Mouse (Mus musculus): Measurements from ENCODE around the gene 6820408C15Rik. TPM values are rescaled to one million over a fixed set of nuclear protein-coding genes. Genes with fewer than 3 reads are reported as not detected.

6820408C15Rik gene
- total RNA-seq (2023): not detected

GRCm38 (mm10) chr2:152415287-152415686, at the start of gene 6820408C15Rik:
Gene 6820408C15Rik, plus strand, starts transcription at chr2:152415587.

GRCm38 (mm10) chr2:152376345-152376741, 39.0 kb upstream of the 6820408C15Rik start, which contains the start of gene Nrsn2:
Gene Nrsn2, minus strand, starts transcription at chr2:152376638.

GRCm38 (mm10) chr2:152397680-152398435, 17.5 kb upstream of the 6820408C15Rik start, which contains the start of gene Sox12:
Gene Sox12, minus strand, starts transcription at chr2:152398063.

GRCm38 (mm10) chr2:152414591-152415165, 709 bp upstream of the 6820408C15Rik start, which contains the start of gene Zcchc3:
Gene Zcchc3, minus strand, starts transcription at chr2:152415027.

GRCm38 (mm10) chr2:152464570-152465150, 49.3 kb downstream of the 6820408C15Rik start, which contains the start of gene Defb23:
Gene Defb23, minus strand, starts transcription at chr2:152464620.

GRCm38 (mm10) chr2:152476763-152477162, 61.4 kb downstream of the 6820408C15Rik start, which contains the start of gene Defb20:
Gene Defb20, plus strand, starts transcription at chr2:152477063.

GRCm38 (mm10) chr2:152490038-152490437, 74.7 kb downstream of the 6820408C15Rik start, which contains the start of gene Defb22:
Gene Defb22, minus strand, starts transcription at chr2:152490138.

Other genes with a start within 250 kb of the 6820408C15Rik start
- 10 to 100 TPM; 63.8 to 65.6 TPM for gene Csnk2a1, start 188.7 kb upstream of the 6820408C15Rik start, total RNA-seq (2023)
- 10 to 100 TPM; 66.5 to 76.4 TPM for gene Tbc1d20, start 121.8 kb upstream of the 6820408C15Rik start, total RNA-seq (2023)
- gene Rbck1, start 82.9 kb upstream of the 6820408C15Rik start, total RNA-seq (2023): 10 to 100 TPM; 85.3 to 96.6 TPM
- 1 to 10 TPM; 1.6 to 3.2 TPM for gene Trib3, start 71.6 kb upstream of the 6820408C15Rik start, total RNA-seq (2023)
- gene Nrsn2, start 38.9 kb upstream of the 6820408C15Rik start, total RNA-seq (2023): not detected
- 1 to 10 TPM; 1.1 to 2.0 TPM for gene Sox12, start 17.5 kb upstream of the 6820408C15Rik start, total RNA-seq (2023)
- 1 to 10 TPM; 2.0 TPM for gene Zcchc3, start 560 bp upstream of the 6820408C15Rik start, total RNA-seq (2023)
- gene Defb23, start 49.0 kb downstream of the 6820408C15Rik start, total RNA-seq (2023): not detected
- not detected for gene Defb20, start 61.5 kb downstream of the 6820408C15Rik start, total RNA-seq (2023)
- not detected for gene Defb22, start 74.6 kb downstream of the 6820408C15Rik start, total RNA-seq (2023)
- not detected for gene Defb26, start 96.1 kb downstream of the 6820408C15Rik start, total RNA-seq (2023)
- not detected for gene Defb28, start 102.7 kb downstream of the 6820408C15Rik start, total RNA-seq (2023)
- not detected for gene Defb29, start 124.5 kb downstream of the 6820408C15Rik start, total RNA-seq (2023)
- not detected for gene Gm17416, start 153.8 kb downstream of the 6820408C15Rik start, total RNA-seq (2023)
- gene Defb21, start 157.2 kb downstream of the 6820408C15Rik start, total RNA-seq (2023): not detected
- not detected for gene Defb19, start 164.7 kb downstream of the 6820408C15Rik start, total RNA-seq (2023)
- gene Defb45, start 183.8 kb downstream of the 6820408C15Rik start, total RNA-seq (2023): not detected
- not detected for gene Defb36, start 188.7 kb downstream of the 6820408C15Rik start, total RNA-seq (2023)
- not detected for gene Defb25, start 207.5 kb downstream of the 6820408C15Rik start, total RNA-seq (2023)
- 10 to 100 TPM in 1 of 2 experiments, 1 to 10 TPM in 1; 9.6 to 13.4 TPM for gene Rem1, start 211.4 kb downstream of the 6820408C15Rik start, total RNA-seq (2023)

Measured in neutrophil, adult 83 days (primary cell).